Mouse (Mus musculus) stomach, embryonic 14.5 days (tissue): ENCODE results near the gene Tmem178. TPM values are rescaled to one million over a fixed set of nuclear protein-coding genes. Genes with fewer than 3 reads are reported as not detected.

ENCODE experiments used
- ATAC-seq: fragments of 200-750 bp; cut with Nextera tagmentation; 2 replicates; pipeline ENCODE4 v1.8.0; 2017; ENCODE audit warnings: low read depth, moderate TSS enrichment; ENCODE audit not compliant: insufficient number of reproducible peaks, insufficient read depth, low FRiP score
- H3K27ac ChIP-seq: fragments of 300-500 bp; sonication (generic); 2 replicates; pipeline ENCODE4 v1.5.1; 2014; ENCODE audit warnings: mild to moderate bottlenecking, low read length, moderate library complexity, mixed read lengths
- H3K27me3 ChIP-seq: fragments of 300-500 bp; sonication (generic); 2 replicates; pipeline ENCODE4 v1.6.1; 2014; ENCODE audit warnings: low read length, control low read depth, mixed read lengths; ENCODE audit not compliant: control insufficient read depth, insufficient read depth
- H3K36me3 ChIP-seq: fragments of 300-500 bp; sonication (generic); 2 replicates; pipeline ENCODE4 v1.6.1; 2014; ENCODE audit warnings: mild to moderate bottlenecking, control low read depth, low read length, moderate library complexity, mixed read lengths; ENCODE audit not compliant: control insufficient read depth, insufficient read depth
- H3K4me1 ChIP-seq: fragments of 300-500 bp; sonication (generic); 2 replicates; pipeline ENCODE4 v1.6.1; 2014; ENCODE audit warnings: low read length, control low read depth, mixed read lengths; ENCODE audit not compliant: control insufficient read depth, insufficient read depth
- H3K4me2 ChIP-seq: fragments of 300-500 bp; sonication (generic); replicated peaks from 2 replicates; pipeline ENCODE4 v1.6.1; 2014; ENCODE audit warnings: low read depth, low read length, control low read depth
- H3K4me3 ChIP-seq: fragments of 300-500 bp; sonication (generic); 2 replicates; pipeline ENCODE4 v1.5.1; 2014; ENCODE audit warnings: low read depth, low read length, control low read depth
- H3K9ac ChIP-seq: fragments of 300-500 bp; sonication (generic); replicated peaks from 2 replicates; pipeline ENCODE4 v1.6.1; 2014; ENCODE audit warnings: low read depth, mild to moderate bottlenecking, control low read depth, low read length, moderate library complexity, mixed read lengths
- H3K9me3 ChIP-seq: fragments of 300-500 bp; sonication (generic); 2 replicates; pipeline ENCODE4 v1.6.1; 2016; ENCODE audit warnings: low read depth, low read length, control low read depth; ENCODE audit not compliant: control insufficient read depth
- WGBS: fragments of 180-500 bp; shearing (Covaris S2); extraction: QIAGEN DNeasy Blood & Tissue Kit; methylation state at CpG from one replicate; pipeline ENCODE4 v1.1.7; 2014; 5-methylcytosine and 5-hydroxymethylcytosine counted together
- polyA plus RNA-seq: library from polyadenylated mRNA; unstranded; fragments of >200 nt; fragmentation: Nextera tagmentation; extraction: Ambion mirVana; gene quantifications from 2 replicates; pipeline ENCODE4 v1.2.1, GENCODE M21; 2014

Gene Tmem178
- polyA plus RNA-seq, 1 experiment from 2014 or later = 5.6 TPM

DNA sequence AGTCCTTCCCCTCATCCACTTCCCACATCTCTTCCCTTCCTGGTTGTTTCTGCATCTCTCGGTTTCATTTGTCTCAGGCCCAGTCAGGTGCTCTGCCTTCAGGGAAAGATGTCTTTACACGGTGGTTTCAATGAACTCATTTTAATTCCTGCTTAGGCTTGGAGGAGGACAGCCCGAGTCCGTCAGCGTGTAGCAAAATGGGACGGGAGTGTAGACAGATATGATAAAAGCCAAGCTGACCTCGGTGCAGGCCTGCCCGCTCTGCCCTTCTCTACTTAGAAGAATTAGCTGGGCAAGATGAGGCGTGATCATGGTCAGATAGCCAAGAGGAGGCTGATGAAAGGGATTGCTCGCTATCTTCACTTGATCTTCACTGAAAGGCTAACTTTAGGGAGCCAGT, 26.3 kb downstream of the Tmem178 start:
- no peaks in the 10 kb centered on the region for H3K4me1 ChIP-seq
- no peak for ATAC-seq
- no peak overlapping the region for H3K4me3 ChIP-seq
- no peak overlapping the region for H3K4me2 ChIP-seq
- no peaks in the 10 kb centered on the region for H3K27me3 ChIP-seq
- no peaks in the 10 kb centered on the region for H3K36me3 ChIP-seq
- 63% methylated on average over 10 of the region's 10 CpGs for WGBS
- H3K9me3 ChIP-seq = no peaks in the 10 kb centered on the region
- H3K27ac ChIP-seq = no peak overlapping the region
- no peak overlapping the region for H3K9ac ChIP-seq

DNA sequence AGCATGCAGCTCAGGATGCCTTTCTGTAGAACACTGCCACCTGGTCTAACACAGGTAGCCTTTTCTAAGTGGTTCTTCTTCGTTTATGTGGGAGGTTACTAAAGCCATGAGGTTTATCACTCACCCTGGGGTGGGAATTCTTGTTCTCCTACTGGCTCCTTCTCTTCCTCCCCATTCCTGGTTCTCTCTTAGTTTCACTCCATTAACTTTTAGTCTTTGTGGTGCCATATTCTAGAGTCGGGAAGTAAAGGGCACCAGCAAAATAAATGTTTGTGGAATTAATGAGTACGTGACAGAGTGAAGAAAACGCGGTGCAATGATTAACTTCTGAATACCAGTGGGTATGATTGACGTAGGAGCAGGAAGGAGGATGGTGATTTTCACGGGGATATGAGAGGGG, 28.5 kb downstream of the Tmem178 start:
- no peaks in the 10 kb centered on the region for H3K4me1 ChIP-seq
- H3K9ac ChIP-seq = no peak overlapping the region
- no peaks in the 10 kb centered on the region for H3K9me3 ChIP-seq
- no peaks in the 10 kb centered on the region for H3K36me3 ChIP-seq
- H3K27me3 ChIP-seq = no peaks in the 10 kb centered on the region
- no peak overlapping the region for H3K4me3 ChIP-seq
- 69% methylated on average over 7 of the region's 7 CpGs for WGBS
- H3K27ac ChIP-seq = no peak overlapping the region
- no peak overlapping the region for H3K4me2 ChIP-seq
- ATAC-seq = no peak

DNA sequence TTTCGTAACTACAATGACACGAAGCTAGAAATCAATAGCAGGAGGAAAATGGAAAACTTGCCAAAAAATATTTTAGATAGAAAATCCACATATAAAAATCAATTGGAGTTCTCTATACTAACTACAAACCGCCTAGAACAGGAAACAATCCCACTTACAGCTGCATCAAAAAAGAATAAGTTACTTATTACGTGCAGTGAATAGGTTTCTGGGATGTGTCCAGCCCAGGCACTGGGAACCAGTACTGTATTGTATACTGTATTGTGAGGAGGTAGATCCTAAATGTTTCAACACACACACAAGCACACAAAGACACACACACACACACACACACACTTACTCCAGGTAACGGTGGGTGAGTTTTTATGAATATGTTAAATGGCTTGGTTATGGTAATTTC, 32.8 kb downstream of the Tmem178 start:
- no peak overlapping the region for H3K4me2 ChIP-seq
- no peak overlapping the region for H3K9ac ChIP-seq
- H3K27ac ChIP-seq = no peak overlapping the region
- WGBS = 76% methylated on average over 5 of the region's 5 CpGs
- H3K36me3 ChIP-seq = no peaks in the 10 kb centered on the region
- no peak for ATAC-seq
- no peaks in the 10 kb centered on the region for H3K9me3 ChIP-seq
- H3K4me3 ChIP-seq = no peak overlapping the region
- no peaks in the 10 kb centered on the region for H3K27me3 ChIP-seq
- H3K4me1 ChIP-seq = no peaks in the 10 kb centered on the region

DNA sequence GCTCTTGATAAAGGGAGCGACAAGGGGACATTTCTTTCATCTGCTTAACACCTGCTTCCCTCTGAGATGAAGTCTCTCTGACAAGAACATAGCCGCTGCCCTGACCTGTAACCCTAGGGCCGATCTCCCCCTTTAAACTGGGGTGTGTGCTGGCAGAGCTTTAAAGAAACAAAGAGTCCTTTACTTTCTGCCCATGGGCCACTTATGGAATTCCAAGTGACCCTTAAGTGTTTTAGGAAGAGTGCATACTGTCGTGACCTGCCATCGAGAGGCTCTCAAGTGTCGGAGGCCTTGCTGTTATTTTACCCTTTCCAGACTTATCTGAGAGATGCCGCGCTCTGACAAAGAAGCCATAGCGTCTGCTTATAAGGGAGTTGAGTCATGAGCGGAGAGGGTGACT, 35.7 kb downstream of the Tmem178 start:
- no peaks in the 10 kb centered on the region for H3K9me3 ChIP-seq
- no peak overlapping the region for H3K4me3 ChIP-seq
- no peak overlapping the region for H3K4me2 ChIP-seq
- no peak overlapping the region for H3K27ac ChIP-seq
- H3K27me3 ChIP-seq = no peaks in the 10 kb centered on the region
- WGBS = 65% methylated on average over 10 of the region's 10 CpGs
- no peak overlapping the region for H3K9ac ChIP-seq
- H3K4me1 ChIP-seq = 0 out of 2 replicates have a peak, but pooled peaks cover 3% of the 10 kb centered on the region
- ATAC-seq = no peak
- no peaks in the 10 kb centered on the region for H3K36me3 ChIP-seq

DNA sequence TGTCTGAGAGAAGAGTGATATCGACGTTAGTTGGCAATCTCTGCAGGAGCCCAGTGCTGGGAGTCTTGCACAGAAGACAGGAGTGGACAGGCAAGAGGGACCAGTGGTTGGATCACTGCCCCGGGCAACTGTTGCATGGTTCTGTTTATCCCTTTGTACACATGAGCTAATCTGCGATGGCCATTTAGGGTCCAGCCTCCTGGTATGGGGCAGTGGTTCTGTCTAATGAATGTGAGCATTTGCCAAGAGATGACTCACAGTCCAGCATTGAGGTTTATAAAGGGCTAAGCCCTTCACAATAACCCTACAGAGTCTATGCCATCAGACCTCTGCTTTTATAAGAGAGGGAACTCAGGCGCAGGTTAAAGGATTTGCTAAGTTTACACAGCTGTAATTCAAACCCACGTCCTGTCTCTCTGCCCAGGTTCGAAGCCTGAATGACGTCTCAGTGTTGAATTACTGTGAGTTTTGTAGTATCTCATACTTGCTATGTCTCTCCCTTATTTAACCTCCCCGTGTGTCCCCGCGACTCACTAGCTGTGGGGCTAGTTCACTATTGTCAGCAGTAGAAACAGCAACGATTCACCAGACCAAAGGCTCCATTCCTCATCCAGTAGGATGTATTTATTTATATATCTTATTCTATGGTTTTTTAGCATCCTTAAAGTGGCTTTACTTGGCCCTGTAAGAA, 37.4 kb downstream of the Tmem178 start:
- Histone ChIP-seq H3K9me3 (no peaks in the 10 kb centered on the region), H3K4me3 (no peak overlapping the region), H3K4me1 (0 out of 2 replicates have a peak, but pooled peaks cover 9% of the 10 kb centered on the region), H3K4me2 (no peak overlapping the region), H3K9ac (no peak overlapping the region), H3K36me3 (no peaks in the 10 kb centered on the region), H3K27me3 (no peaks in the 10 kb centered on the region), H3K27ac (no peak overlapping the region)
- 47% methylated on average over 12 of the region's 12 CpGs for WGBS
- 0 out of 2 replicates have a peak, but pooled peaks have one; percentile 33 for ATAC-seq

DNA sequence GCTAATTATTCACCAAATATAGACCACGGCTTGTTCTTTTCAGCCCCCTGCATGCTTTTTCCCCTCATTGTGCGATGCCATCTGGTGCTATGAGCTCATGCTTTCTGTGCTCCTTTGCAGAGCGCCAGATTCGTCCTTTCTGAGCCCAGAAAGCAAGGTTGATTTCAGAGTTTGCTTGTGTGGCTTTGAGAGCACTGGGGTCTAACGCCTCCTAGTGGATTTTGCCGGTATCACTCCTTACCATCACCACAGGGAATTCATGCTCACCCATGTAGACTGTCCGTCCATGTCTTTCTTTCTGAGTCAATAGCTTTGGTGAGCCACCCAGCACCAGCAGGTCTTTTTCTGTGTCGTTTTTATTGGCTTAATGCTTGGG, 38.0 kb downstream of the Tmem178 start:
- H3K4me2 ChIP-seq = no peak overlapping the region
- no peaks in the 10 kb centered on the region for H3K36me3 ChIP-seq
- WGBS = 13% methylated on average over 8 of the region's 8 CpGs
- H3K9ac ChIP-seq = no peak overlapping the region
- no peaks in the 10 kb centered on the region for H3K9me3 ChIP-seq
- no peak overlapping the region for H3K27ac ChIP-seq
- peak; percentile 53; the same call in 1 of the 2 replicates for ATAC-seq
- H3K4me3 ChIP-seq = no peak overlapping the region
- no peaks in the 10 kb centered on the region for H3K27me3 ChIP-seq
- H3K4me1 ChIP-seq = 0 out of 2 replicates have a peak, but pooled peaks cover 9% of the 10 kb centered on the region

DNA sequence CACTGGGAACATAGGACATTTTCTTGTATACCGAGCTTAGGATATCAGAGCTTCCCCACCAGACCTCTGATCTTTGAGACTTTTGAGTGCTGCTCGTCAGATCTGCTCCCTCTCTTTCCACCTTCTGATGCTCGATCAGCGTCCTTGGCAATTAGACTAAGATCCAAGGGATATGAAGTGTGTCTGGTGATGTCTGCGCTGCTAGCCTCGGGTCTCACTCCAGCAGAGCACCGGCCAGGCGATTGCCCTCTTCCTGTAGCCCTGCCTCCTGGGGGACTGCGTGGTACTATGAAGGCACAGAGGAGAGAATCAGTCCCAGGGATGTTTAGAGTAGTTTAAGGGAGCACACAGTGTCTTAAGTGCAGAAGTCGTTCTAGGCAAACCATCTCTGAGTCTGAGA, 38.5 kb downstream of the Tmem178 start:
- ATAC-seq = no peak
- WGBS = 82% methylated on average over 10 of the region's 10 CpGs
- H3K9ac ChIP-seq = no peak overlapping the region
- 0 out of 2 replicates have a peak, but pooled peaks cover 9% of the 10 kb centered on the region for H3K4me1 ChIP-seq
- no peaks in the 10 kb centered on the region for H3K27me3 ChIP-seq
- H3K4me3 ChIP-seq = no peak overlapping the region
- no peak overlapping the region for H3K27ac ChIP-seq
- H3K4me2 ChIP-seq = no peak overlapping the region
- H3K36me3 ChIP-seq = no peaks in the 10 kb centered on the region
- H3K9me3 ChIP-seq = no peaks in the 10 kb centered on the region

DNA sequence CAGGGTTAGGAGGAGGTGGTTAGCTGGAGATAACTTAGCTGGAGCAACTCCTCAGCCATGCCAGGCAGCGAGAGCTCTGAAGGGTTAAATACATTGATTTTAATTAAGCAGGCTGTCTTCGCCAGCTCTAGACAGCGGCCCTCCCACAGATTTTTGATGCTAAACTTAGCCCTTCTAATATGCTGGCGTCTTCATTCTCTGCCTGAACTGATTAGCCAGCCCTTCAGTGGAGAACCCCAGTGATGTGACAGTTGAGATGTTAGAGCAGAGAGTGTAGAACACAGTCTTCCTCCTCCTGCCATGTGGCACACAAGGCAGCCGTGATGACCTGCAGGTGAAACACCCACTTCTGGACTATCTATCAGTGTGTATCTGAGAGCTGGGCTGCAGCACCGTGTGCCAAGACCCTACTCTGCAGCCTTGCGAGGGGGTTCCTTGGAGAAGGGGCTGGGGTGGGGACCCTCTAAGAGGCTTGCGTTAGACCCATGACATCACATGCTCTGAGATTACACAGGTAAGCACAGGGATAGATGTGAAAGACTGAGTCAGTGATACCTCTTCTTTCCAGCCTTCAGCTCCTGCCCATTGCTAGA, 47.2 kb downstream of the Tmem178 start:
- Histone ChIP-seq H3K4me2 (no peak overlapping the region), H3K36me3 (no peaks in the 10 kb centered on the region), H3K27ac (no peak overlapping the region), H3K9ac (no peak overlapping the region), H3K9me3 (no peaks in the 10 kb centered on the region), H3K4me1 (peaks cover under 1% of the 10 kb centered on the region; the same call in 1 of the 2 replicates), H3K4me3 (no peak overlapping the region), H3K27me3 (no peaks in the 10 kb centered on the region)
- WGBS = 54% methylated on average over 8 of the region's 8 CpGs
- no peak for ATAC-seq
